Mouse (Mus musculus): ENCODE data around the gene Gm49318. TPM values are rescaled to one million over a fixed set of nuclear protein-coding genes. Genes with fewer than 3 reads are reported as not detected.

Gene Gm49318
- polyA plus RNA-seq, 1 experiment from 2014 or later = not detected

DNA sequence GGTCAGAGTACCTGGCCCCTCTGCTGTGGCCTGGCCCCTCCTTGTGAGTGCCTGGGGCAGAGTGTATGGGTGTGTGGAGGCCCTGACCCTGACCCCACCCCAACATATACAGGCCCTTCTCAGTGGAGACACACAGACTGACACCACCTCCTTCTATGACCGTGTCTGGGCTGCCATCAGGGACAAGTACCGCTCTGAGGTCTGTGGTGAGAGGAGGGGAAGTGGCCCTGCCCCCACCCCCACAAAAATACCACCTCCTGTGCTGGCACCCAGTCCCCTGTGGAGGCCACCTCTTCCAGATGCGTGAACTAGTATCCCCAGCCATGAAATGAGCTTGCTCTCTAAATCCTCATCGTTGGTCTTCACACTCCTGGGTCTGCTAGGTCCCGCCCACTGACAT lies 60.0 kb downstream of the Gm49318 start:
- H3K9me3 ChIP-seq (replicated peaks) = no peaks in the 10 kb centered on the region
- no peaks in the 10 kb centered on the region for H3K27me3 ChIP-seq
- no peak overlapping the region for H3K27ac ChIP-seq
- no peak for ATAC-seq (replicated peaks; ENCODE audit: low FRiP score)
- peaks cover 93% of the 10 kb centered on the region for H3K36me3 ChIP-seq
- H3K9ac ChIP-seq = no peak overlapping the region
- peaks cover 7% of the 10 kb centered on the region; the same call in 1 of the 2 replicates for H3K4me1 ChIP-seq
- H3K4me2 ChIP-seq = no peak overlapping the region
- H3K4me3 ChIP-seq (replicated peaks) = no peak overlapping the region
- 95% methylated on average over 5 of the region's 5 CpGs for WGBS

DNA sequence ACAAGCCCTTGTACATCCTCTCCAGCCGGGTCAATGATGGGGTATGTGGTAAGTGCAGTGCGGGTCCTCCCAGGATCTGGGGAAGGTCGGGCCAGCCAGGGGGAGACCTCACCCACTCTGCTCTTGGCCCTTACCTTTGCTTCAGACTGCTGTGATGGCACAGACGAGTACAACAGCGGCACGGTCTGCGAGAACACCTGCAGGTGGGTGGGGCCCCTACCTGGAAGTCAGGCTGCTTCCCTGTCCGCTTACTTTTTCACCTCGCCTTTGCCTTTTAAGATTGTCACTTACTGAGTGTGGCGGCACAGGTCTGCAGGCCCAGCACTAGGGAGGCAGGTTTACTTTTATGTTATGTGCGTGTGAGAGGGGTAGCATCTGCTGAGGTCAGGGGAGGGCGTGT lies 66.5 kb downstream of the Gm49318 start:
- no peaks in the 10 kb centered on the region for H3K9me3 ChIP-seq (replicated peaks)
- no peaks in the 10 kb centered on the region for H3K27me3 ChIP-seq
- H3K4me2 ChIP-seq = peak overlapping the region; percentile 87; the same call in 1 of the 2 replicates
- WGBS = 88% methylated on average over 12 of the region's 12 CpGs
- peaks cover 56% of the 10 kb centered on the region for H3K36me3 ChIP-seq
- no peak overlapping the region for H3K9ac ChIP-seq
- no peak for ATAC-seq (replicated peaks; ENCODE audit: low FRiP score)
- H3K27ac ChIP-seq = no peak overlapping the region
- 0 out of 2 replicates have a peak overlapping the region, but pooled peaks have one; percentile 81 for H3K4me3 ChIP-seq (replicated peaks)
- H3K4me1 ChIP-seq = peaks cover 37% of the 10 kb centered on the region

DNA sequence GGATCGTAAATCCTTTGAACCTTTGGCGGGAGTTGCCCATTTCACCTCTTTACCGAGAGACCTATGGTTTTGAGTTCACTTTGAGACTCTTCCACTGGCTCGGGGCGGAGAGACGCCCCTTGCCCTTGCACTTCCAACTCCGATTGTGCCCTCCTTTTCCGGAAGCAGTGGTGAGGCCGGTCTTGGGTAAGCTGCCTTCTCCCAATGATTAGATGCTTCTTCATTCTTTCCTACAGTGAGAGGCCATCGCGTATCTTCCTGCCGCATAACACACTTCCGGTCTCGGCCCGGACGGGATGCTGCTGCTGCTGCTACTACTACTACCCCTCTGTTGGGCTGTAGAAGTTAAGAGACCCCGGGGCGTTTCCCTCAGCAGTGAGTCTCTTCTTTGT lies 67.9 kb downstream of the Gm49318 start:
- ATAC-seq (replicated peaks; ENCODE audit: low FRiP score) = peak; percentile 17

DNA sequence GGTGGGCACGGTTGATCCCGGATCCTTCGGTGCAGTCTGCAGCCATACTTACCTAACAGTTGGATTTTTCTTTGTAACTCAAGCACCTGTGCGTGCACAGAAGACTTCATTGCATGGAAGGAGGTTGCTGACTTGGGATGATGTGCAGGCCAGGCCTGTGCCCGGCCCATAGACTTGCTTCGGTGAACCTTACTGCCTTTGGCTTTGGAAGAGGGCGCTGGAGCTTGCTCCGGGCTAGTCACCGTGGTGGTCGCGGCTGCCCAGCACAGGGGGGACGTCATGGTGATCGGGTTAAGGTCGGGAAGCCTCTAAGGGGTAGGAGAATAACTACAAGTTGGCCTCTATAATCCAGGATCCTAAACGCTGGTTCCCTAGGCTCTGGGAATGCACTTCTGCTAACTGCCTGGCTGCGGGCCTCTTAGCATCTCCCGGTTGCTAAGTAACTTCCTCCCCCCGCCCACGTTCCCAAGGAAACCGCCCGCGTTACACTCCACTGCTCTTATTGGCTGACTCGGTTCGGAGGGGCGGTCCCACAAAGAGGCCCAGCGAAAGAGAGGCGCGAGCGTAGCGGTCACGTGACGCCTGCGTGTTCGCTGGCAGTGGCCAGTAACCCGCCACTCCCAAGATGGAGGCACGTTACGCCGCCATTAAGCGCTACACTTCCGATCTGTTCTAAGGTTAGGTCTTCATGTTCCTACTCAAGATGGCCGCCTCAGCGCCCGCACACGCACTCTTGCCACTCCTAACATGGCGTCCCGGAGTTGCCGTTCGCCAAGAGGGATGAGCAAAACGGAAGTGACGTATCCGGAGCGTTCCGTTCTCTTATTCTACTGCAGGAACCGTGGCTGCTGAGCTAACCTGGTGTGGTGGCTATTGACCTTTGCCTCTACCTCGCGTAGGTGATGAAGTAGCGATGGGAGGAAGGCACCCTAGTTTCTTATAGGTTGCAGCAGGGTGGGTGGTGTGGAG lies 68.6 kb downstream of the Gm49318 start, which contains the start of the genes Ccdc151 and Prkcsh:
Gene Ccdc151 (minus strand): TSS at position 441 of the 969 bp plus-strand sequence.
Gene Prkcsh (plus strand): TSS at position 613 of the 969 bp plus-strand sequence.
- Histone ChIP-seq H3K27me3 (no peaks in the 10 kb centered on the region), H3K9ac (peak within 1 kb of the TSS; percentile 60), H3K27ac (peak within 1 kb of the TSS; percentile 78), H3K36me3 (peaks cover 35% of the 10 kb centered on the region), H3K4me3 (replicated peaks) (peak within 1 kb of the TSS; percentile 81), H3K4me1 (peaks cover 37% of the 10 kb centered on the region), H3K4me2 (peak within 1 kb of the TSS; percentile 87), H3K9me3 (replicated peaks) (no peaks in the 10 kb centered on the region)
- peak; percentile 99 for ATAC-seq (replicated peaks; ENCODE audit: low FRiP score)
- 6% methylated on average over 57 of the region's 57 CpGs for WGBS

More for the DNA sequence above, 67.9 kb downstream of the Gm49318 start:
- peak overlapping the region; percentile 81 for H3K4me3 ChIP-seq (replicated peaks)
- H3K36me3 ChIP-seq = peaks cover 42% of the 10 kb centered on the region
- H3K4me1 ChIP-seq = peaks cover 37% of the 10 kb centered on the region
- peak overlapping the region; percentile 87 for H3K4me2 ChIP-seq
- H3K27ac ChIP-seq = peak overlapping the region; percentile 78
- peak overlapping the region; percentile 60 for H3K9ac ChIP-seq
- no peaks in the 10 kb centered on the region for H3K27me3 ChIP-seq
- under 1% methylated on average over 18 of the region's 18 CpGs for WGBS
- H3K9me3 ChIP-seq (replicated peaks) = no peaks in the 10 kb centered on the region

DNA sequence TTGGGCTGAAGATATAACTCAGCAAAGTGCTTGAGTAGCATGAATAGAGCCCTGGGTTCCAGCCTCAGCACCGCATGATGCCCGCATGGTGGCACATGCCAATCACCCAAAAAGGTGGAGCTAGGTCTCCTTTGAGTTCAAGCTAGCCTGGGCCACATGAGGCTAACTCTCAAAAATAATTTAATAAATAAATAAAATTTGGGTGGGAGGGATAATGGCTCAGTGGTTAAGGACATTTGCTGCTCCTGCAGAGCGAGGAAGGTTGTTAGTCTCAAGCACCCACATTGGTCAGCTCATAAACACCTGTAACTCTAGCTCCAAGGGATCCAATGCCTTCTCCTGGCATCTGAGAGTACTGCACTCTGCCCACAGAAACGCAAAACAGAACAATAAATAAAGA lies 69.4 kb downstream of the Gm49318 start:
- Histone ChIP-seq H3K9me3 (replicated peaks) (no peaks in the 10 kb centered on the region), H3K4me2 (peak overlapping the region; percentile 61; the same call in 1 of the 2 replicates), H3K36me3 (peaks cover 27% of the 10 kb centered on the region), H3K9ac (no peak overlapping the region), H3K27ac (no peak overlapping the region), H3K4me1 (peaks cover 37% of the 10 kb centered on the region), H3K27me3 (no peaks in the 10 kb centered on the region), H3K4me3 (replicated peaks) (no peak overlapping the region)
- no peak for ATAC-seq (replicated peaks; ENCODE audit: low FRiP score)
- 84% methylated on average over 4 of the region's 4 CpGs for WGBS

DNA sequence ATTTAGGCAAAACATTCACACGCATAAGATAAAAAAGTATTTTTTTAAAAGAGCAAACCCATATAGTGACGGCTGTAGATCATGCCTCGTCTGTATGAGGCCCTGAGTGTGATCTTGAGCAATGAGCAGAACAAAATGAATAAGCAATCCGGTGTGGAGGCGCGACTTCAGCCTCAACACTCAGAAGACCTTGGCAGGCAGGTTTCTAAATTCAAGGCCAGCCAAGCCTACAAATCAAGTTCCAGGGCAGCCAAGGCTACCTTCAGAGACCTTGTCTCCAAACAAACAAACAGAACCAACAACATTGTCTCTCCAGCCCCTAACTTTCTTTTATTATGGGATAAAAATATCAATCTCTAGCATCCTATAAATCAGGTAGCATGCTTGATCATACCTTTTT lies 70.8 kb downstream of the Gm49318 start:
- Histone ChIP-seq H3K4me2 (no peak overlapping the region), H3K9ac (no peak overlapping the region), H3K27ac (no peak overlapping the region), H3K36me3 (peaks cover 13% of the 10 kb centered on the region), H3K27me3 (no peaks in the 10 kb centered on the region), H3K4me1 (peaks cover 26% of the 10 kb centered on the region), H3K9me3 (replicated peaks) (no peaks in the 10 kb centered on the region), H3K4me3 (replicated peaks) (no peak overlapping the region)
- ATAC-seq (replicated peaks; ENCODE audit: low FRiP score) = no peak
- WGBS = 90% methylated on average over 6 of the region's 6 CpGs

DNA sequence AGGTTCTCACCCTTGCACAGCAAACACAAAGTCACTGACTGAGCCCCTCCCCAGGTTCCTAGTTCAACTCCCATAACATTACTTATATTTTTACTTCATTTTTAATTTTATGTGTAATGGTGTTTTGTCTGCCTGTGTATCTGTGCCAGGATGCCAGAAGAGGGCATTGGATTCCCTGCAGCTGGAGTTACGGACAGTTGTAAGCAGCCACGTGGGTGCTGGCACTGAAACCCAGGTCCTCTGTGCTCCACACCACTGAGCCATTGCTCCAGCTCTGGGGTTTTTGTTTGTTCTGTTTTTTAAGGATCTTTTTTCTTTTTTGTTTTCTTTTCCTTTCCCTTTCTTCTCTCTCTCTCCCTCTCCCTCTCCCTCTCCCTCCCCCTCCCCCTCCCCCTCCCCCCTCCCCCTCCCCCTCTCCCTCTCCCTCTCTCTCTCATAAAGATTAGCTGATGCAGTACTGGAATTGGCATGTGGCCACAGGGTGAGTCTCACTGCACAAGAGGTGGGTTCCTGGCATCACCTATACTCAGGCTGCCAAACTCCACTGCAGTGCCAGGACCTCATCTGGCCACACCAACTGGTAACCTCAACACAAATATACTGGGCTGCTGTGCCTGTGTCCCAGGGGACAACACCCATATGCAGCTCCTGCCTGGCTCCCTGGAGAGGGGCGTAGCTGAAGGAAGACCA lies 74.7 kb downstream of the Gm49318 start:
- Histone ChIP-seq H3K27me3 (peaks cover 15% of the 10 kb centered on the region), H3K4me3 (replicated peaks) (no peak overlapping the region), H3K9me3 (replicated peaks) (no peaks in the 10 kb centered on the region), H3K4me2 (no peak overlapping the region), H3K36me3 (no peaks in the 10 kb centered on the region), H3K27ac (no peak overlapping the region), H3K9ac (no peak overlapping the region), H3K4me1 (no peaks in the 10 kb centered on the region)
- no peak for ATAC-seq (replicated peaks; ENCODE audit: low FRiP score)
- whole genome bisulfite sequencing = 85% methylated on average over 3 of the region's 3 CpGs

DNA sequence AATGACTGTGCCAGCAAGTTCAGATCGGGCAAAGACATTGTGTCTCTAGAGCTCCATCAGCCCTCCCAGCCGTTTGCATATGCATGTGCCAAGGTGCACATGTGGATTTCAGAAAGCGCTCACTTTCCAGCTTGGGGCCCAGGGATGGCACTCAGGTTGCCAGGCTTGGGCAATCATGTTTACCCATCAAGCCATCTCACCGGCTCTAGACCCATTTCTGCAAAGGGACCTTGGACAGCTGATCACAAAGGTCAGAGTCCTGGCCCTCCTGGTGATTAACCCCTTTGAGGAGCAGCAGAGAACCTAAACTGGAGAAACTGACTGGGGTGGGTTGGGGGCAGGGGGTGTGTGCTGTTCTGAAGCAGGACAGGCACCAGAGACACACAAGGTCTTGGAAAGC lies 78.8 kb downstream of the Gm49318 start:
- no peak overlapping the region for H3K4me3 ChIP-seq (replicated peaks)
- H3K9ac ChIP-seq = no peak overlapping the region
- H3K36me3 ChIP-seq = no peaks in the 10 kb centered on the region
- H3K4me2 ChIP-seq = no peak overlapping the region
- H3K4me1 ChIP-seq = peaks cover 32% of the 10 kb centered on the region
- no peak for ATAC-seq (replicated peaks; ENCODE audit: low FRiP score)
- H3K9me3 ChIP-seq (replicated peaks) = no peaks in the 10 kb centered on the region
- 70% methylated on average over 4 of the region's 4 CpGs for WGBS
- no peak overlapping the region for H3K27ac ChIP-seq
- H3K27me3 ChIP-seq = peaks cover 56% of the 10 kb centered on the region

DNA sequence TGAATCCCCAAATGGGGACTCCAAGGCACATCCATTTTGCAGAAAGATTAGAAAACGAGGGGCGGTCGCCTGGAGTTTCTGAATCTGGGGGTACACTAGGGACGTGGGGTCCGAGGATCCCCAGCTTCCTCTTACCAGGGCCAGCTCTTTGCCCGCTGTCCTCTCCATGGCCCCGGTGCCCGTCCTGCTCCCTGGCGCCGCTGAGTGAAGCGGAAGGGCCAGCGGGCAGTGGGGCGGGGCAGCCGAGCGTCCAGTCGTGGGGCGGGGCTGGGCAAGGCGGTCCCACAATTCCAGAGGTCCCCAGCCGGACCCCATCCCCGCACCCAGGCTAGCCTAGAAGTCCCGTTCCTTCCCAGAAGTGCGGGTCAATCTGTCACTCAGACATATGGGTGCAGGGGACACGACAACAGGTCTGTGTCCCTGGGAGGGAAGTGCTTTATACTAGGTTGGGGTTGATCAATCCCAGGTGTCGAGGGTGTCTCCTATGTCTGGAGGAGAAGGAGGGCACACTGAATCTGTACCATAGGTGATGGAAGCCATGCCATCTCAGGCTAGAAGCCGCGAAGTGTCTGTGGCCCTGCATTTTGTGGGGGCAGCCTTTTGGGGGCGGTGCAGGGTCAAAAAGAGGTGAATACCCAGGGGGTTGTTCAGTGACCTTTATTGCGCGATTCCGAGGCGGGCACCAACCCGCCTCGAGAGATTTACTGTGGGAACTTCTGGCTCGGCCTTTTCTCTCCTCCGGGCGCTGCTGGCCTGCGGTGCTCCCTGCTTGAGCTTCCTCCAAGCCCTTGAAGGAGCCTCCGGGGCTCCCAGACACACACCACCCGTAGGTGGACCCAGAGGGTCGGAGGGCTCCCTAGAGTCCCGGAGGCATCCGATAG lies 81.6 kb downstream of the Gm49318 start, which contains the start of gene Rgl3:
Gene Rgl3 (minus strand): TSS at position 217 of the 881 bp plus-strand sequence.
- Histone ChIP-seq H3K9ac (peak within 1 kb of the TSS; percentile 45), H3K4me1 (peaks cover 32% of the 10 kb centered on the region), H3K27ac (peak within 1 kb of the TSS; percentile 79), H3K9me3 (replicated peaks) (no peaks in the 10 kb centered on the region), H3K36me3 (no peaks in the 10 kb centered on the region), H3K4me3 (replicated peaks) (peak within 1 kb of the TSS; percentile 61), H3K4me2 (peak within 1 kb of the TSS; percentile 92), H3K27me3 (peaks cover 66% of the 10 kb centered on the region)
- peak; percentile 73 for ATAC-seq (replicated peaks; ENCODE audit: low FRiP score)
- WGBS = 1% methylated on average over 42 of the region's 42 CpGs

DNA sequence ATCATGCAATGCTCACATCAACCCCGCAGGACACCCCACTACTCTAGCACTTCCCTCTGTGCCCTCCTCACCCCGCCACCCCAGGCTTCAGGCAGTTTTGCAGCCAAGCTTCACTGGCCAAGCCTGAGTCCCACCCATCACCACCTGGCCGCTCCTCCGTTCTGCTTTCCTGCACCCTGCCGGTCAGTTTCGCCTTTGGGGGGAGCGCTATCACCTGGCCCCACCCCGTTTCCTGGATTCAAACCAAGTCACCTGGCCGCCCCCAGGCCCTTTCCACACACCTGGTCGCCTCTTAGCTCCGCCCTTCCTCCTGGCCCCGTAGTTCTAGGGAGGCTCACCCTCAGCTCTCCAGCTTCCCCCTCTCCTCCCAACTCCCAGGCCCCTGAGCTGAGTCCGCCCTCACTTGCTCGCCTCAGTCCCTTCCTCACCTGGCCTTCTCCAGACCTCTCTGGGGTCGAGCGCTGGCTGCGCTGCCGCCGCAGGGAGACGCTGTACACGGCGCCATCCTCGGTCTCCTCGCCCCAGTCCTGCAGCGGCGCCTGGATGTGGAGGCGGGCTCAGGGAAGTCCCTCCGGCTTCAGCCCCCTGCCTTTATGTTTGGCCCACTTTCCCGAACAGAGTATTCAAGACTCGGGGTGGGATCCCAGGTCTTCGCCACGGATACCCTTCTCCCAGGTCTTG lies 82.5 kb downstream of the Gm49318 start:
- under 1% methylated on average over 32 of the region's 32 CpGs for WGBS
- ATAC-seq (replicated peaks; ENCODE audit: low FRiP score) = peak; percentile 76
- peaks cover 32% of the 10 kb centered on the region for H3K4me1 ChIP-seq
- no peaks in the 10 kb centered on the region for H3K36me3 ChIP-seq
- H3K9me3 ChIP-seq (replicated peaks) = no peaks in the 10 kb centered on the region
- peak overlapping the region; percentile 92 for H3K4me2 ChIP-seq
- H3K9ac ChIP-seq = peak overlapping the region; percentile 45
- H3K4me3 ChIP-seq (replicated peaks) = peak overlapping the region; percentile 61
- H3K27me3 ChIP-seq = peaks cover 66% of the 10 kb centered on the region
- H3K27ac ChIP-seq = peak overlapping the region; percentile 79

Data from kidney, embryonic 15.5 days (tissue).